Mouse (Mus musculus) ES-E14 (cell line): ENCODE measurements around the gene Trim68. TPM values are rescaled to one million over a fixed set of nuclear protein-coding genes. Genes with fewer than 3 reads are reported as not detected.

Source experiments
- DNase-seq: peaks from one replicate; pipeline ENCODE4 v3.0.0-alpha.2; 2013; ENCODE audit warnings: low read depth, low spot score
- H3K27ac ChIP-seq: 2 replicates; pipeline ENCODE4 v1.5.1; 2012; ENCODE audit warnings: low read depth, mild to moderate bottlenecking, low read length, moderate library complexity, mixed read lengths; ENCODE audit not compliant: poor library complexity, insufficient read depth, severe bottlenecking
- H3K36me3 ChIP-seq: 2 replicates; pipeline ENCODE4 v1.6.1; 2012; ENCODE audit warnings: mild to moderate bottlenecking, low read length, moderate library complexity, mixed read lengths; ENCODE audit not compliant: control insufficient read depth, poor library complexity, insufficient read depth, severe bottlenecking
- H3K4me1 ChIP-seq, 2 experiments: fragments of 150-350 bp in 1 of 2; sonication (generic) in 1 of 2; 2 replicates each; pipeline ENCODE4 v1.6.1; 2012; ENCODE audit warnings: low read length in 2 of 2, mild to moderate bottlenecking in 1 of 2, mixed read lengths in 1 of 2; ENCODE audit not compliant: control insufficient read depth in 2 of 2, insufficient read depth in 2 of 2, poor library complexity in 1 of 2
- H3K4me3 ChIP-seq, 2 experiments: fragments of 150-350 bp in 1 of 2; sonication (generic) in 1 of 2; 2 replicates each; pipeline ENCODE4 v1.5.1; 2012; ENCODE audit warnings: low read length in 2 of 2, low read depth in 1 of 2, mild to moderate bottlenecking in 1 of 2, mixed read lengths in 1 of 2; ENCODE audit not compliant: insufficient read depth in 1 of 2, poor library complexity in 1 of 2, severe bottlenecking in 1 of 2
- H3K9ac ChIP-seq: 2 replicates; pipeline ENCODE4 v1.6.1; 2012; ENCODE audit warnings: low read depth, mild to moderate bottlenecking, low read length, mixed read lengths; ENCODE audit not compliant: poor library complexity, insufficient read depth, severe bottlenecking
- H3K9me3 ChIP-seq: fragments of 150-350 bp; sonication (generic); 2 replicates; pipeline ENCODE4 v1.6.1; 2012; ENCODE audit warnings: low read depth, mild to moderate bottlenecking, low read length; ENCODE audit not compliant: control insufficient read depth, insufficient read depth
- CHD2 ChIP-seq: IDR thresholded peaks from 2 replicates; pipeline ENCODE4 v1.6.1; 2014; ENCODE audit warnings: mild to moderate bottlenecking, low read depth, low read length, inconsistent platforms
- HCFC1 ChIP-seq: IDR thresholded peaks from 2 replicates; pipeline ENCODE4 v1.6.1; 2012; ENCODE audit warnings: low read length, inconsistent platforms, borderline replicate concordance; ENCODE audit not compliant: insufficient read depth
- MAFK ChIP-seq: IDR thresholded peaks from 2 replicates; pipeline ENCODE4 v1.6.1; 2014; ENCODE audit warnings: mild to moderate bottlenecking, low read depth, low read length, inconsistent platforms; ENCODE audit not compliant: insufficient read depth
- ZC3H11A ChIP-seq: IDR thresholded peaks from 2 replicates; pipeline ENCODE4 v1.6.1; 2012; ENCODE audit warnings: low read depth, mild to moderate bottlenecking, inconsistent platforms, low read length, borderline replicate concordance
- ZNF384 ChIP-seq: IDR thresholded peaks from 2 replicates; pipeline ENCODE4 v1.6.1; 2012; ENCODE audit warnings: low read depth, low read length, inconsistent platforms
- in situ Hi-C, 2 experiments: fragments of 600-800 bp; cut with MboI; formaldehyde crosslinking; loops; one replicate each; pipeline ENCODE4 v1.15.1; 2025; ENCODE audit warnings: low sequenced_read_pairs in 2 of 2, inconsistent platforms in 1 of 2; ENCODE audit not compliant: unreplicated experiment in 2 of 2
- total RNA-seq: library from RNA; depleted of rRNA; stranded (reverse); fragments of 300-350 nt; gene quantifications from 2 replicates; pipeline ENCODE4 v1.2.3, GENCODE M21; 2012; rRNA removed

Trim68 gene
- total RNA-seq, 1 experiment: 3.9 TPM

GRCm38 (mm10) chr7:102636665-102637064, 50.5 kb downstream of the Trim68 start:
- Histone ChIP-seq H3K9ac (no peak overlapping the region), H3K36me3 (no peaks in the 10 kb centered on the region), H3K27ac (no peak overlapping the region), H3K9me3 (no peaks in the 10 kb centered on the region), H3K4me1 (no peaks in the 10 kb centered on the region), H3K4me3 (no peak overlapping the region)
- TF ChIP-seq HCFC1 (no peak), CHD2 (no peak), MAFK (no peak), ZNF384 (no peak), ZC3H11A (no peak)
- in situ Hi-C loops: no loop called here
- peak; percentile 21 for DNase-seq

Other genes starting within 250 kb of the Trim68 start
- gene Rrm1, start 245.6 kb downstream of the Trim68 start, total RNA-seq: 92.8 and 109 TPM in 2 replicates
- gene Olfr543, start 205.6 kb downstream of the Trim68 start, total RNA-seq: 0.22 and 0.63 TPM in 2 replicates
- 0.16 TPM in 1 of 2 replicates, not detected in the other for gene Olfr544, start 199.0 kb downstream of the Trim68 start, total RNA-seq
- not detected in 2 replicates for gene Olfr545, start 187.8 kb downstream of the Trim68 start, total RNA-seq
- gene Olfr547, start 152.6 kb downstream of the Trim68 start, total RNA-seq: not detected in 2 replicates
- not detected in 2 replicates for gene Olfr548-ps1, start 146.4 kb downstream of the Trim68 start, total RNA-seq
- gene Olfr549, start 137.5 kb downstream of the Trim68 start, total RNA-seq: not detected in 2 replicates
- gene Trim21, start 121.8 kb downstream of the Trim68 start, total RNA-seq: 6.2 and 7.5 TPM in 2 replicates
- gene Olfr550, start 115.9 kb downstream of the Trim68 start, total RNA-seq: not detected in 2 replicates
- gene Olfr551, start 95.4 kb downstream of the Trim68 start, total RNA-seq: not detected in 2 replicates
- not detected in 2 replicates for gene Olfr552, start 89.6 kb downstream of the Trim68 start, total RNA-seq
- gene Olfr553, start 69.1 kb downstream of the Trim68 start, total RNA-seq: not detected in 2 replicates
- not detected in 2 replicates for gene Olfr554, start 48.9 kb downstream of the Trim68 start, total RNA-seq
- gene Olfr555, start 28.5 kb downstream of the Trim68 start, total RNA-seq: not detected in 2 replicates
- gene Olfr556, start 22.4 kb downstream of the Trim68 start, total RNA-seq: not detected in 2 replicates
- not detected in 2 replicates for gene Olfr557, start 8.6 kb upstream of the Trim68 start, total RNA-seq
- gene Olfr558, start 14.9 kb upstream of the Trim68 start, total RNA-seq: not detected in 2 replicates
- gene Olfr33, start 31.7 kb upstream of the Trim68 start, total RNA-seq: not detected in 2 replicates
- gene Olfr559, start 40.2 kb upstream of the Trim68 start, total RNA-seq: not detected in 2 replicates
- not detected in 2 replicates for gene Olfr560, start 72.0 kb upstream of the Trim68 start, total RNA-seq
- not detected in 2 replicates for gene Olfr78, start 72.1 kb upstream of the Trim68 start, total RNA-seq
- gene Olfr561, start 83.9 kb upstream of the Trim68 start, total RNA-seq: not detected in 2 replicates
- gene Olfr564, start 116.2 kb upstream of the Trim68 start, total RNA-seq: not detected in 2 replicates
- not detected in 2 replicates for gene Olfr566, start 171.4 kb upstream of the Trim68 start, total RNA-seq
- not detected in 2 replicates for gene Olfr568, start 189.8 kb upstream of the Trim68 start, total RNA-seq
- gene Olfr569, start 203.6 kb upstream of the Trim68 start, total RNA-seq: not detected in 2 replicates
- not detected in 2 replicates for gene Olfr570, start 207.2 kb upstream of the Trim68 start, total RNA-seq
- not detected in 2 replicates for gene Olfr571, start 230.2 kb upstream of the Trim68 start, total RNA-seq
- not detected in 2 replicates for gene Olfr572, start 237.1 kb upstream of the Trim68 start, total RNA-seq